ENCODE assay signal across 8 mouse cellular contexts in the genomic region with DNA sequence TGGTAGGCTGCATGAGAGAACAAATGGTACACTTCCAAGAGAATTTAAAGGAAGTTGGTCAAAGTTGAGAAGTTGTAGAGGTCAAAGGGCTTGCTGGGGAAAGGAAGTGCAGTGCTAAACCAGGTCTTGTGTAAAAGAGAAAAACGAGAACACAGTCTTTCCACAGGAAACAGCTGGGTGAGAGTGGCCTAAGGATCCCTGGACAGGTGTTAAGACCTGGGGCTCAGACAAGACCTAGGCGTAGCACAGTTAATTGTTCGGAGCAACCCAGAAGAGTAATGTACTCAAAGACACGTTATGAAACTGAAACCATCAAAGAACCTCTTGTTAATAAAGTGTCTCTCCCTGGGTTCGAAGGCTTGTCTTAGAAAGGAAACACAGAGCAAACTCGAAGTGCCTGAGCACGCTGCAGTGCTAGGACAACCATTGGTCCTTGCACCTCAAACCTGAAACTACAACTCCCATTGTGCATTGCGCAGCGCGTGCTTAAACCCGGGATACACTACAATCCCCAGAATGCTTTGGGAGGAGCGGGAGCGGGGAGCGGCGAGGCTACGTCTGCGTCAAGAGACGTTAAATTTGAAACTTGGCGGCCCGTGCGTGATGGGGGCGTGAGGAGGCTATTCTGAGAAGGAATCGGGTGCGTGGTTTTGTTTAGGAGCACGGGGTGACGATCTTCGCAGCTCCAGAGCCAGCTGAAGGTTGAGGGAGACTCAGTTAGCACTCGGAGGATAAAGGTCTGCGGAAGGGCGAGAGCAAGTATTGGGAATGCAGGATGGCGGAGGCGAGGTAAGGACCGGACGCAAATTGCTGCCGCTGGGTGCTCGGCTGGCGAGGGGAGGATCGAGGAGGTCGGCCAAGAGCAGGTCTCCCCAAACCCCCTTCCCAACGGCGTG. TPM values are rescaled to one million over a fixed set of nuclear protein-coding genes. Genes with fewer than 3 reads are reported as not detected.
DNase-seq lines count a peak whose midpoint lies in the region; ATAC-seq lines count a peak whose summit lies in the region.

Gene Bub1b (plus strand): TSS at position 539 of the 896 bp plus-strand sequence.

- peaks cover 7% of the 10 kb centered on the region for H3K4me1 ChIP-seq in hindbrain, embryonic 15.5 days (replicated peaks)

- peak within 1 kb of the TSS; percentile 35 for H3K9ac ChIP-seq in hindbrain, embryonic 15.5 days

- H3K4me2 ChIP-seq in hindbrain, embryonic 15.5 days, result peak within 1 kb of the TSS; percentile 79

- no peaks in the 10 kb centered on the region for H3K36me3 ChIP-seq in hindbrain, embryonic 15.5 days

- peak within 1 kb of the TSS; percentile 53 for H3K4me3 ChIP-seq in hindbrain, embryonic 15.5 days

- no peak within 1 kb of the TSS for H3K27ac ChIP-seq in hindbrain, embryonic 15.5 days (replicated peaks)

- H3K27me3 ChIP-seq in hindbrain, embryonic 15.5 days, result no peaks in the 10 kb centered on the region

- ATAC-seq in hindbrain, embryonic 15.5 days (ENCODE audit: low FRiP score, low read depth), result peak; percentile 99

- no peaks in the 10 kb centered on the region for H3K9me3 ChIP-seq in hindbrain, embryonic 15.5 days

- DNase-seq in T-cell, adult 2 months (ENCODE audit: low spot score), result peak; percentile 89
- DNase-seq in cerebellum, postnatal 36 days, result peak; percentile 85 to 88
- DNase-seq in frontal cortex, postnatal 36 days (ENCODE audit: low spot score in 2 of 2), result peak; percentile 85 to 92
- peak; percentile 71 for DNase-seq in left cerebral cortex, adult 11 months (ENCODE audit: low spot score)
- peak; percentile 91 to 94 for DNase-seq in lung, postnatal 4 days
- DNase-seq in retina, postnatal 7 days (ENCODE audit: low read depth, low spot score), result peak; percentile 87
- DNase-seq in urinary bladder, adult 2 months (ENCODE audit: low spot score), result peak; percentile 54

- 6% methylated on average over 41 of the region's 41 CpGs for WGBS in hindbrain, embryonic 15.5 days

RNA-seq across cellular contexts. Expression of gene Bub1b, which starts in this region (rescaled TPM):
- 15.3 and 19.0 TPM in 2 replicates for polyA plus RNA-seq in hindbrain, embryonic 15.5 days (2015; fragmentation: Nextera tagmentation; extraction: Ambion mirVana)
- polyA plus RNA-seq in urinary bladder, adult 2 months (2012; rRNA removed), result 2.4 and 2.8 TPM in 2 replicates
